Mouse (Mus musculus): Measurements from ENCODE around the gene Lrrc20.

DNA sequence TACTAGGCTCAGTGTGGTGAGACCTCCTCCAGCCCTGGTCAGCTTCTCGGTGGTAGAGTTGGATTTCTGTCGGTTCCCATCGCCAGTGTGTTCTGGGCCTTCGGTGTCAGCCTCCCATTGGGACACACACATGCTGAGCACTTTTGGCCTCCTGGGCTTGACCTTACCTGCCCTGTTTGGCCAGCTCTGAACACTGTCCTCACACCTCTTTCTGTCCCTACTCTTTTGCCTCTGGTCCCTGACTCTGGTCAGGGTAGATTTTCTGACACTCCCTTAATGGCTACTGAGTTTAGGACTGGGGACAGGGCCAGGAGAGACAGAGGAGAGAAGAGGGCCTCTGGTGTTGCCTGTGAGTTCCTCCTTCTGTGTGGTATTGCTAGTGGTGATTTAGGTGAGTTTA is 4.3 kb downstream of the Lrrc20 start:
- no peak for TF ChIP-seq CTCF (IDR thresholded peaks at IDR 0.05; ENCODE audit: extremely low read depth, insufficient read depth, insufficient read length, insufficient replicate concordance)
- TF ChIP-seq POLR2A (IDR thresholded peaks at IDR 0.05; ENCODE audit: low read depth, low read length) = no peak

All from spleen, adult 2 months (tissue).